Mouse (Mus musculus): ENCODE data around the gene Iqschfp.
A peak's percentile ranks its signal among the peaks of the same experiment; 100 is the strongest.

The Iqschfp gene

GRCm38 (mm10) chr3:68595316-68595925, 703.4 kb downstream of the Iqschfp start:
- no peak for DNase-seq (ENCODE audit: extremely low read depth, low read depth)

- no peak for DNase-seq (ENCODE audit: extremely low read depth, low read depth)
Observed at GRCm38 (mm10) chr3:68596938-68597337, 704.9 kb downstream of the Iqschfp start.

- DNase-seq (ENCODE audit: extremely low read depth, low read depth) = no peak
Observed at GRCm38 (mm10) chr3:68602891-68603290, 710.9 kb downstream of the Iqschfp start.

- DNase-seq (ENCODE audit: extremely low read depth, low read depth) = no peak
Observed at GRCm38 (mm10) chr3:68604467-68604866, 712.4 kb downstream of the Iqschfp start.

- DNase-seq (ENCODE audit: extremely low read depth, low read depth) = no peak
Observed at GRCm38 (mm10) chr3:68604962-68605361, 712.9 kb downstream of the Iqschfp start.

GRCm38 (mm10) chr3:68605942-68606603, 714.0 kb downstream of the Iqschfp start:
- no peak for DNase-seq (ENCODE audit: extremely low read depth, low read depth)

GRCm38 (mm10) chr3:68606730-68607129, 714.7 kb downstream of the Iqschfp start:
- DNase-seq (ENCODE audit: extremely low read depth, low read depth) = no peak

GRCm38 (mm10) chr3:68607336-68607735, 715.3 kb downstream of the Iqschfp start:
- no peak for DNase-seq (ENCODE audit: extremely low read depth, low read depth)

- DNase-seq (ENCODE audit: extremely low read depth, low read depth) = no peak
Observed at GRCm38 (mm10) chr3:68608848-68609497, 716.9 kb downstream of the Iqschfp start.

GRCm38 (mm10) chr3:68610011-68610410, 718.0 kb downstream of the Iqschfp start:
- DNase-seq (ENCODE audit: extremely low read depth, low read depth) = no peak

GRCm38 (mm10) chr3:68610598-68611261, 718.7 kb downstream of the Iqschfp start:
- DNase-seq (ENCODE audit: extremely low read depth, low read depth) = no peak

- DNase-seq (ENCODE audit: extremely low read depth, low read depth) = peak; percentile 41
Observed at GRCm38 (mm10) chr3:68615042-68615810, 723.2 kb downstream of the Iqschfp start.

GRCm38 (mm10) chr3:68616363-68616762, 724.3 kb downstream of the Iqschfp start:
- peak; percentile 18 for DNase-seq (ENCODE audit: extremely low read depth, low read depth)

- DNase-seq (ENCODE audit: extremely low read depth, low read depth) = no peak
Observed at GRCm38 (mm10) chr3:68617708-68618107, 725.7 kb downstream of the Iqschfp start.

- no peak for DNase-seq (ENCODE audit: extremely low read depth, low read depth)
Observed at GRCm38 (mm10) chr3:68619097-68619496, 727.1 kb downstream of the Iqschfp start.

GRCm38 (mm10) chr3:68621971-68622370, 729.9 kb downstream of the Iqschfp start:
- DNase-seq (ENCODE audit: extremely low read depth, low read depth) = no peak

- no peak for DNase-seq (ENCODE audit: extremely low read depth, low read depth)
Observed at GRCm38 (mm10) chr3:68623036-68623435, 731.0 kb downstream of the Iqschfp start.

GRCm38 (mm10) chr3:68624471-68624870, 732.4 kb downstream of the Iqschfp start:
- DNase-seq (ENCODE audit: extremely low read depth, low read depth) = no peak

GRCm38 (mm10) chr3:68630261-68630660, 738.2 kb downstream of the Iqschfp start:
- no peak for DNase-seq (ENCODE audit: extremely low read depth, low read depth)

- no peak for DNase-seq (ENCODE audit: extremely low read depth, low read depth)
Observed at GRCm38 (mm10) chr3:68630821-68631220, 738.8 kb downstream of the Iqschfp start.

- no peak for DNase-seq (ENCODE audit: extremely low read depth, low read depth)
Observed at GRCm38 (mm10) chr3:68632714-68633113, 740.7 kb downstream of the Iqschfp start.

Measured in MEL-GATA-1-ER (cell line).